Mouse (Mus musculus) midbrain, embryonic 15.5 days (tissue): ENCODE measurements around the gene Arpc1a. TPM values are rescaled to one million over a fixed set of nuclear protein-coding genes. Genes with fewer than 3 reads are reported as not detected.
"Not testable (repeated sequence)": the region's sequence is repeated elsewhere in the genome, so short reads cannot be mapped to it uniquely, and the experiment has no call there.

Experiments
- ATAC-seq: fragments of 200-750 bp; cut with Nextera tagmentation; replicated peaks from 2 replicates; pipeline ENCODE4 v1.8.0; 2017; ENCODE audit warnings: moderate TSS enrichment
- H3K27ac ChIP-seq: fragments of 300-500 bp; sonication (generic); 2 replicates; pipeline ENCODE4 v1.5.1; 2015; ENCODE audit warnings: mild to moderate bottlenecking, inconsistent platforms
- H3K27me3 ChIP-seq: fragments of 300-500 bp; sonication (generic); replicated peaks from 2 replicates; pipeline ENCODE4 v1.6.1; 2015; ENCODE audit warnings: inconsistent platforms
- H3K36me3 ChIP-seq: fragments of 300-500 bp; sonication (generic); replicated peaks from 2 replicates; pipeline ENCODE4 v1.6.1; 2015; ENCODE audit warnings: inconsistent platforms
- H3K4me1 ChIP-seq: fragments of 300-500 bp; sonication (generic); 2 replicates; pipeline ENCODE4 v1.6.1; 2015; ENCODE audit warnings: inconsistent platforms
- H3K4me2 ChIP-seq: fragments of 300-500 bp; sonication (generic); 2 replicates; pipeline ENCODE4 v1.6.1; 2015; ENCODE audit warnings: inconsistent platforms, mild to moderate bottlenecking, moderate library complexity
- H3K4me3 ChIP-seq: fragments of 300-500 bp; sonication (generic); 2 replicates; pipeline ENCODE4 v1.5.1; 2015; ENCODE audit warnings: mild to moderate bottlenecking, inconsistent platforms
- H3K9ac ChIP-seq: fragments of 300-500 bp; sonication (generic); 2 replicates; pipeline ENCODE4 v1.6.1; 2015; ENCODE audit warnings: mild to moderate bottlenecking, inconsistent platforms
- H3K9me3 ChIP-seq: fragments of 300-500 bp; sonication (generic); 2 replicates; pipeline ENCODE4 v1.6.1; 2016; ENCODE audit warnings: inconsistent platforms
- WGBS: fragments of 180-500 bp; shearing (Covaris S2); methylation state at CpG from one replicate; pipeline ENCODE4 v1.1.7; 2015; ENCODE audit warnings: mixed read lengths; 5-methylcytosine and 5-hydroxymethylcytosine counted together
- polyA plus RNA-seq: library from polyadenylated mRNA; unstranded; fragments of >200 nt; fragmentation: Nextera tagmentation; extraction: Ambion mirVana; gene quantifications from 2 replicates; pipeline ENCODE4 v1.2.1, GENCODE M21; 2015

Arpc1a gene
- polyA plus RNA-seq, 1 experiment from 2014 or later: 263 TPM

- H3K9me3 ChIP-seq: no peaks in the 10 kb centered on the region
- no peak overlapping the region for H3K4me3 ChIP-seq
- H3K4me1 ChIP-seq: peaks cover 16% of the 10 kb centered on the region
- no peak overlapping the region for H3K27ac ChIP-seq
- 91% methylated on average over 10 of the region's 10 CpGs for WGBS
- no peaks in the 10 kb centered on the region for H3K27me3 ChIP-seq
- no peaks in the 10 kb centered on the region for H3K36me3 ChIP-seq
- H3K9ac ChIP-seq: no peak overlapping the region
- ATAC-seq: no peak
- no peak overlapping the region for H3K4me2 ChIP-seq
Measured at GRCm38 (mm10) chr5:145081866-145082613, 1.6 kb upstream of the Arpc1a start.

DNA sequence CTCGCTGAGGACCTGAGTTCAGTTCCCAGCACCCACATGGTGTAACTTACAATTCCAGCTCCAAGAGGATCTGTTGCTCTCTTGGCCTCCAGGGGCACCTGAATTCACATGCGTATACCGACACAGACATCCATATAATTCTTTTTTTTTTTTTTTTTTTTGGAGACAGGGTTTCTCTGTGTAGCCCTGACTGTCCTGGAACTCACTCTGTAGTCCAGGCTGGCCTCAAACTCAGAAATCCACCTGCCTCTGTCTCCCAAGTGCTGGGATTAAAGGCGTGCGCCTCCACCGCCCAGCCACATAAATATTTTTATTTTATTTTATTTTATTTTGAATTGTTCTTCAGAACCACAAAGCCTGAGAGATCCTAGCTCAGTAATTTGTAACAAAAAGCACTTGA, 429 bp upstream of the Arpc1a start:
- not testable (repeated sequence) for H3K9me3 ChIP-seq, H3K36me3 ChIP-seq, H3K27me3 ChIP-seq
- H3K4me3 ChIP-seq: peak overlapping the region; percentile 96
- peak overlapping the region; percentile 89 for H3K27ac ChIP-seq
- peak overlapping the region; percentile 96 for H3K9ac ChIP-seq
- peaks cover 16% of the 10 kb centered on the region for H3K4me1 ChIP-seq
- ATAC-seq: peak; percentile 61
- peak overlapping the region; percentile 81 for H3K4me2 ChIP-seq
- 51% methylated on average over 6 of the region's 6 CpGs for WGBS

GRCm38 (mm10) chr5:145084822-145085221, 1.2 kb downstream of the Arpc1a start:
- H3K4me2 ChIP-seq: peak overlapping the region; percentile 81
- H3K4me3 ChIP-seq: peak overlapping the region; percentile 96
- H3K27ac ChIP-seq: no peak overlapping the region
- H3K4me1 ChIP-seq: peaks cover 16% of the 10 kb centered on the region
- no peaks in the 10 kb centered on the region for H3K9me3 ChIP-seq
- H3K9ac ChIP-seq: peak overlapping the region; percentile 96; the same call in 1 of the 2 replicates
- no peaks in the 10 kb centered on the region for H3K36me3 ChIP-seq
- WGBS: 70% methylated on average over 2 of the region's 2 CpGs
- ATAC-seq: no peak
- H3K27me3 ChIP-seq: no peaks in the 10 kb centered on the region

DNA sequence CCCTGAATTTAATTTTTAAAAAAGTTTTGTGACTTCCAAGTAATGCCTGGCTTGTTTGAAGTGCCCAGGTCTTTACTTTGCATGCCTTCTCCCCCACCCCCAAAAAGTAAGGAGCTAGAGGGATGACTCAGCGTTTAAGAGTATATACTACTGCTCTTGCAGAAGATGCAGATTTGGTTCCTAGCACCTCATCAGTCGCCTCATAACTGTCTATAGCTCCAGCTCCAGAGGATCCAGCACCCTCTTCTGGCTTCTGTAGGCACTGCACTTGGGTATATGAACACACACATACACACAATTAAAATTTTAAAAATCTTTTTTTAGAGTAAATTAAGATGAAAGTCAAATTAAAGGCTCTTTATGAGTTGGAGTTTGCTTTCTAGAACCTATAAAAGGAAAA, 4.6 kb downstream of the Arpc1a start:
- H3K36me3 ChIP-seq: peaks cover 11% of the 10 kb centered on the region
- WGBS: 100% methylated on average over 2 of the region's 2 CpGs
- H3K9ac ChIP-seq: no peak overlapping the region
- H3K9me3 ChIP-seq: no peaks in the 10 kb centered on the region
- H3K27me3 ChIP-seq: no peaks in the 10 kb centered on the region
- H3K4me2 ChIP-seq: no peak overlapping the region
- no peak overlapping the region for H3K27ac ChIP-seq
- ATAC-seq: no peak
- H3K4me3 ChIP-seq: no peak overlapping the region
- peaks cover 16% of the 10 kb centered on the region for H3K4me1 ChIP-seq

GRCm38 (mm10) chr5:145089878-145090277, 6.2 kb downstream of the Arpc1a start:
- Histone ChIP-seq H3K4me1 (peaks cover 9% of the 10 kb centered on the region), H3K4me2 (no peak overlapping the region), H3K27ac (no peak overlapping the region), H3K27me3 (no peaks in the 10 kb centered on the region), H3K36me3 (peaks cover 16% of the 10 kb centered on the region), H3K9me3 (no peaks in the 10 kb centered on the region), H3K4me3 (no peak overlapping the region), H3K9ac (no peak overlapping the region)
- WGBS: 92% methylated on average over 3 of the region's 3 CpGs
- no peak for ATAC-seq

DNA sequence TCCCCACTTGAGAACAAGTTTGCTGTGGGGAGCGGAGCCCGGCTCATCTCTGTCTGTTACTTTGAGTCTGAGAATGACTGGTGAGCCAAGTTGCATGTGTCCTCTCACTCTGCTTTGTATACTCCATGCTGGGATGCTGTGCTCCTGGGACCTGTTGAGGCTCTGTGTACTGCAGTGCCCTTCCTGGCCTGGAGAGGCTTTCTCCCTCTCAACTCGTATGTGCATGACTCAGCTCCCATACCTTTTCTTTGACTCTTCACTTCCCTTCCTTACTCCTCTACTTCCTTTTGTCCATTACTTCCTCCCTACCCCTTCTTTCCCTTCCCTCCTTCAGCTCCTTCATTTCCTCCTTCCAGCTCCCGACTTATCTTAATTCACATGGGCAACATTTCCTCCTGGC, 12.6 kb downstream of the Arpc1a start:
- Histone ChIP-seq H3K36me3 (peaks cover 70% of the 10 kb centered on the region), H3K27ac (no peak overlapping the region), H3K4me1 (no peaks in the 10 kb centered on the region), H3K9ac (no peak overlapping the region), H3K4me2 (no peak overlapping the region), H3K4me3 (no peak overlapping the region), H3K27me3 (no peaks in the 10 kb centered on the region), H3K9me3 (no peaks in the 10 kb centered on the region)
- WGBS: 93% methylated on average over 4 of the region's 4 CpGs
- no peak for ATAC-seq

DNA sequence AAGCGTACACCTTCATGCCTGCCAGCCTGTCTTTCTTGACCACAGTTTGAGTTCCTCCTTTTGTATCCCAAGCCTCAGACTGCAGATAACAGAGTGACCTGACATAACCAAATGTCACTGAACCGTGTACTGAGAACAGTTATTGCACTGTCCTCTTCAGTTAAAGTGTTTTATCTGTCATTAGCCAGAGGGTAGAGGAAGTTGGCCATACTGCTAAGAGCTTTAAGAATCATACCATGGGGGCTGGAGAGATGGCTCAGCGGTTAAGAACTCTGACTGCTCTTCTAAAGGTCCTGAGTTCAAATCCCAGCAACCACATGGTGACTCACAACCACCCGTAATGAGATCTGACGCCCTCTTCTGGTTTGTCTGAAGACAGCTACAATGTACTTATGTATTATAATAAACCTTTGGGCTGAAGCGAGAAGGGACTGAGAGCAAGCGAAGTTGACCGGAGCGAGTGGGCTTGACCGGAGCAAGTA, 14.8 kb downstream of the Arpc1a start:
- no peaks in the 10 kb centered on the region for H3K4me1 ChIP-seq
- H3K9ac ChIP-seq: no peak overlapping the region
- H3K4me2 ChIP-seq: no peak overlapping the region
- peaks cover 70% of the 10 kb centered on the region for H3K36me3 ChIP-seq
- 93% methylated on average over 10 of the region's 10 CpGs for WGBS
- no peaks in the 10 kb centered on the region for H3K9me3 ChIP-seq
- H3K4me3 ChIP-seq: no peak overlapping the region
- H3K27me3 ChIP-seq: no peaks in the 10 kb centered on the region
- H3K27ac ChIP-seq: no peak overlapping the region
- no peak for ATAC-seq

GRCm38 (mm10) chr5:145100960-145101359, 17.3 kb downstream of the Arpc1a start:
- Histone ChIP-seq H3K27me3 (no peaks in the 10 kb centered on the region), H3K9ac (no peak overlapping the region), H3K27ac (no peak overlapping the region), H3K36me3 (peaks cover 84% of the 10 kb centered on the region), H3K4me1 (no peaks in the 10 kb centered on the region), H3K4me2 (no peak overlapping the region), H3K9me3 (no peaks in the 10 kb centered on the region), H3K4me3 (no peak overlapping the region)
- 98% methylated on average over 9 of the region's 9 CpGs for WGBS
- no peak for ATAC-seq

GRCm38 (mm10) chr5:145101451-145101850, 17.8 kb downstream of the Arpc1a start:
- not testable (repeated sequence) for ATAC-seq, H3K9me3 ChIP-seq, H3K9ac ChIP-seq, H3K4me3 ChIP-seq, H3K27me3 ChIP-seq, H3K4me2 ChIP-seq, H3K27ac ChIP-seq, H3K4me1 ChIP-seq
- peaks cover 84% of the 10 kb centered on the region for H3K36me3 ChIP-seq
- WGBS: 97% methylated on average over 11 of the region's 11 CpGs

DNA sequence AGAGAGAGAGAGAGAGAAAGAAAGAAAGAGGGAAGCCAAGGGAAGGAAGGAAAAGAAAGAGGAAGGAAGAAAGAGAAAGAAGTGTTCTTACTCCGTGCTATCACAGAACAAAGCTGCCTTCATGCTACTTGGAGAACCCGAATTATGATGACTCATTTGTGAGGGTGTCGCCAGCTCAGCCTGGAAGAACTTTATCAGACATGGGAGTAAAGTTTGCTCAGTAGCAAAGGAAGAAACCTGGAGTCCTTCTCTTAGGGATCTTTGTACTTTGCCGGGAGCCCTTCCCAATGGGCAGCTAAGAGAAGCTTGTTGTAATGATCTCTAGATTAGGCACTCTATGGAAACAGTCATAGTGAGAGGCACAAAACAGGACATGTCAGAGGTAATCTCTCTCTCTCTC, 19.1 kb downstream of the Arpc1a start:
- H3K4me1 ChIP-seq: no peaks in the 10 kb centered on the region
- WGBS: 96% methylated on average over 4 of the region's 4 CpGs
- no peak overlapping the region for H3K4me3 ChIP-seq
- H3K9me3 ChIP-seq: no peaks in the 10 kb centered on the region
- no peak overlapping the region for H3K4me2 ChIP-seq
- H3K27ac ChIP-seq: no peak overlapping the region
- no peak overlapping the region for H3K9ac ChIP-seq
- no peak for ATAC-seq
- H3K36me3 ChIP-seq: peaks cover 80% of the 10 kb centered on the region
- H3K27me3 ChIP-seq: no peaks in the 10 kb centered on the region

DNA sequence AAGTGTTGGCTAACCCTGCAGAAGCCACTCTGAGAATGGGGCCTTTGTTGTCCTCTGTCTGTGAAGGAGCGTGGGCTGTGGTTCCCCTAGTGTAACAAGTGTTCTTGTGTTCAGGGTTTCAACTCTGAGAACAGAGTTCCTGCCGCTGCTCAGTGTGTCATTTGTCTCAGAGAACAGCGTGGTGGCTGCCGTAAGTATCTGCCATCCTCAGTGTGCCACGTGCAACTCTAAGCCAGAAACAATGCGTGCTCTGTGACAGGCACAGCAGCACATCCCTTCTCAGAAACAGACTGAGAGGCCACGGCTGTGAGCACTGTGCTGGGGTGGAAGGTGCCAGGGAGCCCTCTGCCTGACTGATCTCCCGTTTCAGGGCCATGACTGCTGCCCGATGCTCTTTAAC, 20.7 kb downstream of the Arpc1a start:
- no peak overlapping the region for H3K27ac ChIP-seq
- H3K4me2 ChIP-seq: no peak overlapping the region
- H3K9me3 ChIP-seq: no peaks in the 10 kb centered on the region
- H3K27me3 ChIP-seq: no peaks in the 10 kb centered on the region
- ATAC-seq: no peak
- H3K4me3 ChIP-seq: no peak overlapping the region
- H3K36me3 ChIP-seq: peaks cover 81% of the 10 kb centered on the region
- WGBS: 87% methylated on average over 9 of the region's 9 CpGs
- H3K4me1 ChIP-seq: no peaks in the 10 kb centered on the region
- H3K9ac ChIP-seq: no peak overlapping the region

- no peak for ATAC-seq
- no peak overlapping the region for H3K4me3 ChIP-seq
- H3K4me2 ChIP-seq: no peak overlapping the region
- H3K27me3 ChIP-seq: no peaks in the 10 kb centered on the region
- no peaks in the 10 kb centered on the region for H3K4me1 ChIP-seq
- no peaks in the 10 kb centered on the region for H3K9me3 ChIP-seq
- 95% methylated on average over 9 of the region's 9 CpGs for WGBS
- no peak overlapping the region for H3K9ac ChIP-seq
- no peak overlapping the region for H3K27ac ChIP-seq
- peaks cover 79% of the 10 kb centered on the region for H3K36me3 ChIP-seq
Measured at GRCm38 (mm10) chr5:145105694-145106275, 22.2 kb downstream of the Arpc1a start.

DNA sequence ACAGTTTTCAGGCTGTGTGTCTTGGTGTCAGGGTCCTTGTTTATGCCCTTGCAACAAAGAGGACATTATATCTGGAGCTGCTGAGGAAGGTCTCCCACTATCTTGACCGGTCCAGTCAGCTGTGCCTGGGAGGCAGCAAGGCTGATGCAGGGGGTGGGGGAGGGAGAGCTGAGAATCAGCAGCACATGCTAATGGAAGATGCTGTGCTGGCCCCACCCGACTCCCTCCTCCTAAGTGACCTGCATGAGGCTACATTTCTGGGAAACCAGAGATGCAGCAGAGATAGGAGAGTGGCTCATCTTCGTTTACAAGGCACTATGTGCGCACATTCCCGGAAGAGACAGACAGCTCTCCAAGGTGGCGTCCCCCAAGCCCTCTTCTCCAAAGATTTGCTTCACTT, 26.8 kb downstream of the Arpc1a start:
- Histone ChIP-seq H3K9ac (no peak overlapping the region), H3K4me1 (peaks cover 5% of the 10 kb centered on the region), H3K4me3 (no peak overlapping the region), H3K27me3 (peaks cover 14% of the 10 kb centered on the region), H3K36me3 (peaks cover 44% of the 10 kb centered on the region), H3K27ac (no peak overlapping the region), H3K4me2 (no peak overlapping the region), H3K9me3 (no peaks in the 10 kb centered on the region)
- 91% methylated on average over 6 of the region's 6 CpGs for WGBS
- no peak for ATAC-seq
